Mouse (Mus musculus): Measurements from ENCODE around the gene Klrb1b.

DNA sequence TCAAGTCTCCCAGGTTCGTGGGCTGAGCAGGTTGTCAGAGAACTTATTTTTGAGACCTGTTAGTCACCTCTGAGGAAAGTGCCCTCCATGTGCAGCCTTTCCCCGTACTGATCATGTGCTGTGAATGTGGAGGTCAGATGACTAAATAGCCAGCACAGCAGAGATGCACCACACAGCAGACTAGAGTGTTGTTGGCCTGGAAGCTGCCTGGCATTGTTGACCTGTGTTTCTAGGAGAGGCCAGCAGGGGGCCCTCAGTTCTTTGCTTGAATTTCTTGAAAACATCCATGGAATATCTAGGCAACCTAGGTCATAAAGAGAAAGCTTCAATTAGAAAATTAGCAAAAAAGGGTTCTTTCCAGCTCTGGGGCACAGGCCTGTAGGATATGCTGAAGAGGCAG lies 23.8 kb upstream of the Klrb1b start:
- 0 out of 2 replicates have a peak, but pooled peaks have one; percentile 10 for TF ChIP-seq CTCF (IDR thresholded peaks at IDR 0.05; ENCODE audit: insufficient read depth, low read depth, low read length)
- no peak for TF ChIP-seq POLR2A (IDR thresholded peaks at IDR 0.05; ENCODE audit: insufficient read depth, low read depth, low read length)

Measured in olfactory bulb, adult 2 months (tissue).